Mouse (Mus musculus) urinary bladder, adult 2 months (tissue): Measurements from ENCODE around the gene Gm21725. TPM values are rescaled to one million over a fixed set of nuclear protein-coding genes. Genes with fewer than 3 reads are reported as not detected.
"Not testable (repeated sequence)": the region's sequence is repeated elsewhere in the genome, so short reads cannot be mapped to it uniquely, and the experiment has no call there.

Experiments used
- DNase-seq: peaks from one replicate; pipeline ENCODE4 v3.0.0; 2022; ENCODE audit warnings: low spot score
- polyA plus RNA-seq: library from polyadenylated mRNA; depleted of rRNA; stranded (reverse); fragments of >200 nt; gene quantifications from 2 replicates; pipeline ENCODE4 v1.2.3, GENCODE M21; 2012; rRNA removed

Gene Gm21725
- polyA plus RNA-seq = not detected in 2 replicates

GRCm38 (mm10) chrY:13348963-13349362, at the start of gene Gm21725:
Gene Gm21725 (minus strand): TSS chrY:13349063.
- not testable (repeated sequence) for DNase-seq

Other genes starting within 250 kb of the Gm21725 start
- not detected in 2 replicates for gene Gm21891, start 215.6 kb downstream of the Gm21725 start, polyA plus RNA-seq
- gene Gm21425, start 187.1 kb downstream of the Gm21725 start, polyA plus RNA-seq = not detected in 2 replicates
- not detected in 2 replicates for gene Gm21828, start 125.1 kb downstream of the Gm21725 start, polyA plus RNA-seq
- not detected in 2 replicates for gene Gm21440, start 96.7 kb downstream of the Gm21725 start, polyA plus RNA-seq
- not detected in 2 replicates for gene Gm21454, start 96.6 kb downstream of the Gm21725 start, polyA plus RNA-seq
- not detected in 2 replicates for gene Gm21866, start 116.5 kb upstream of the Gm21725 start, polyA plus RNA-seq
- not detected in 2 replicates for gene Gm20773, start 145.0 kb upstream of the Gm21725 start, polyA plus RNA-seq